Mouse (Mus musculus): ENCODE data around the gene Abhd17a. TPM values are rescaled to one million over a fixed set of nuclear protein-coding genes. Genes with fewer than 3 reads are reported as not detected.
A peak's percentile ranks its signal among the peaks of the same experiment; 100 is the strongest.

Gene Abhd17a
- total and polyA plus RNA-seq, 2 experiments from 2014 or later, result 171 to 389 TPM

DNA sequence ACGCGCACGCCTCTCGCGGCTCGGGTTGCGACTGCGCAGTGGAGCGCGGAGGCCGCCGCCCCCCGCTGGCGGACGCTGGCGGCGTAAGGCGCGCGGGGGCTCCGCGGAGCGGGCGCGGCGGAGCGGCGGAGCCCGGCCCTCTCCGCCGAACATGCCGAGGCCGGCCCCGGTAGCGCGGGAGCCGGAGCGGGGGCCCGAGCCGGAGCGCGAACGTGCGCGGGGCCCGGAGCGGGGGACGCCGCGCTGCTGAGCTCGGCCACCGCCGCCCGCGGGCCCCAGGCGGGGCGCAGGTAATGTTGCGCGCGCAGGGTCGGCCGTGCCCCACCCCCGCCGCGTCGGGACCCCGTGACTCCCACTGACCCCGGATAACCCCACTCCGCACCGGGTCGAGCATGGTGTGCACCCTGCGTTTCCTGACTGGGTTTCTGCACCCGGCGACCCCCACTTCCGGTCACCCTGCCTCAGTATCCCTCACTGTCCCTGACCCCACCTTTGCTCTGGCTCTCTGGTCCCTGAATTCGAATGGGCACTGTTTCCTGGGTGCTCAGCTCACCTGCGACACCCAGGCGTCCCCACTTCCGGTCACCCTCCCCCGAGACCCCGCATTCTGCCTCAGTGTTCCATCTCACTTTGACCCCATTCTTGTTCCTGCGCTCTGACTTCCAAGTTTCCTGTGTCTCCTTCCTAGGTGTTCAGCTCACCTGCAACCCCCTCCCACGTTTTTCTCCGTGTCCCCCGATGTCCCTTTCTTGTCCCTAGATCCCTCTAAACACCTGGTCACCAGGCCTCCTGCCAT is 32.7 kb upstream of the Abhd17a start, which contains the start of gene Csnk1g2:
Csnk1g2 (plus strand) TSS at position 178 of the 796 bp plus-strand sequence.
- under 1% methylated on average over 82 of the region's 85 CpGs for WGBS
- DNase-seq (ENCODE audit: low spot score), result no peak

GRCm38 (mm10) chr10:80621940-80622660 is 32.0 kb upstream of the Abhd17a start:
- Histone ChIP-seq H3K9me3 (ENCODE audit: low read length) (no peaks in the 10 kb centered on the region), H3K36me3 (ENCODE audit: insufficient read depth, low read length) (no peaks in the 10 kb centered on the region), H3K4me1 (ENCODE audit: insufficient read depth, low read length) (peaks cover 16% of the 10 kb centered on the region), H3K9ac (replicated peaks; ENCODE audit: low read length) (peak overlapping the region; percentile 95), H3K4me2 (ENCODE audit: low read depth, low read length) (peak overlapping the region; percentile 98), H3K4me3 (ENCODE audit: low read length) (peak overlapping the region; percentile 85), H3K27me3 (ENCODE audit: insufficient read depth, low read length) (no peaks in the 10 kb centered on the region), H3K27ac (peak overlapping the region; percentile 91)
- TF ChIP-seq CTCF (IDR thresholded peaks at IDR 0.05; ENCODE audit: low read depth), result peak; percentile 22; the same call in 1 of the 2 replicates
- WGBS, result under 1% methylated on average over 64 of the region's 64 CpGs
- peak; percentile 98 for ATAC-seq
- DNase-seq (ENCODE audit: low spot score), result peak; percentile 100

More for the DNA sequence above, 32.7 kb upstream of the Abhd17a start, which contains the start of gene Csnk1g2:
- H3K4me3 ChIP-seq (ENCODE audit: low read length), result peak within 1 kb of the TSS; percentile 85
- peak within 1 kb of the TSS; percentile 95 for H3K9ac ChIP-seq (replicated peaks; ENCODE audit: low read length)
- no peak; the same call in 1 of the 2 replicates for ATAC-seq
- no peaks in the 10 kb centered on the region for H3K27me3 ChIP-seq (ENCODE audit: insufficient read depth, low read length)
- no peaks in the 10 kb centered on the region for H3K9me3 ChIP-seq (ENCODE audit: low read length)
- H3K36me3 ChIP-seq (ENCODE audit: insufficient read depth, low read length), result no peaks in the 10 kb centered on the region
- H3K27ac ChIP-seq, result peak within 1 kb of the TSS; percentile 91
- TF ChIP-seq CTCF (IDR thresholded peaks at IDR 0.05; ENCODE audit: low read depth), result no peak
- peak within 1 kb of the TSS; percentile 98 for H3K4me2 ChIP-seq (ENCODE audit: low read depth, low read length)
- peaks cover 16% of the 10 kb centered on the region for H3K4me1 ChIP-seq (ENCODE audit: insufficient read depth, low read length)

DNA sequence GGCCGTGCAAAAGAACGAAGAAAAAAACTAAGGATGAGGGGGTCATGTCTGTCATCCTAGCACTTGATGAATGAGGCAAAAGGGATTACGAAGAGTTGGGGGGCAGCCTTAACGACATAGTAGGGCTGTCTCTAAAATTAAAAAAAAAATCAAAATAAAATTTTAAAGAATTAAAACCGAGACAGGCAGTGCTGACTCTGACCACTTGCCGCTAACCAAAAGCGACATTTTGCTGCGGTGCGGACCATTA is 31.5 kb upstream of the Abhd17a start:
- ATAC-seq (no peak), DNase-seq (ENCODE audit: low spot score) (no peak)
- WGBS, result 1% methylated on average over 9 of the region's 9 CpGs
- no peaks in the 10 kb centered on the region for H3K9me3 ChIP-seq (ENCODE audit: low read length)
- peak overlapping the region; percentile 65 for H3K4me2 ChIP-seq (ENCODE audit: low read depth, low read length)
- no peaks in the 10 kb centered on the region for H3K27me3 ChIP-seq (ENCODE audit: insufficient read depth, low read length)
- H3K4me3 ChIP-seq (ENCODE audit: low read length), result peak overlapping the region; percentile 85
- peak overlapping the region; percentile 51 for H3K9ac ChIP-seq (replicated peaks; ENCODE audit: low read length)
- TF ChIP-seq CTCF (IDR thresholded peaks at IDR 0.05; ENCODE audit: low read depth), result no peak
- no peaks in the 10 kb centered on the region for H3K36me3 ChIP-seq (ENCODE audit: insufficient read depth, low read length)
- peak overlapping the region; percentile 90 for H3K27ac ChIP-seq
- H3K4me1 ChIP-seq (ENCODE audit: insufficient read depth, low read length), result peaks cover 16% of the 10 kb centered on the region

DNA sequence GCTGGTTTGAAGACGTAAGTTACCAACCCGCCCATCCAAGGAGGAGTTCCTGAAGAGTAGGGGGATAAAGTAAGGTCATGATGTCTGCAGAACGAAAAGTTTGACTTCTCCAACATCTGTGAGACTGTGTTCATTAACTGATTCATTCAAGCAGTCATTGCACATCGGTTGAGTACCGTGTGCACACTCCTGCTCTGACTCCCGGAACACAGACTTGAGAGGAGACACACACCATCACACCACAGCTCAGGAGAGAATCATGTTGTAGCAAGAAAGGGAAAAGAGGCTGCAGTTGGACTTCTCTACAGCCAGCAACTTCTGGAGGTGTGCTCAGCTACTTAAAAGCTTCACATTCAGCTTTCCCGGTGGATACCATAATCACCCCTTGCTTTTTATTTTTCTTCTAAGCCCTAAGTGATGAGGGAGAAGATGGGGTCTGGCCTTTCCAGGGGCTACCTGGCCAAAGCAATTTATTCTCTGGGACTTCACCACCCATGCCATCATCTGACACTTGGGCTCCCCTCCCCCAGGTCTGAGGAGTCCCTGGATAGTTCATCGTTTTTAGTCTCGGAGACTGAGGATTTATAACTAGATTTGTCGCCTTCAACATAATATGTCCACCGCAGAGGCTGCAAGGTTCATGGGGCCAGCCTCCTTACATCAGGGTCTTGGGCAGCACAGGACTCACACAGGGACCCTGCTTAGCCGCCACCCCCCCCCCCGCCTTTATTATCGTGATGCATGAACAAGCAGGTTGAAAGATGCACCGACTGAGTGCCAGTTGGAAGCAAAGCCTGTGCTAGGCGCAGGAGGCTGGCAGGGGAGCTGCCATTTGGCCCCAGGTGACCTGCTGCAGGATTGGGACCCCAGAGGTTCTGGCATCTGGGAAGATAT is 30.9 kb upstream of the Abhd17a start:
- no peaks in the 10 kb centered on the region for H3K27me3 ChIP-seq (ENCODE audit: insufficient read depth, low read length)
- peak overlapping the region; percentile 85 for H3K4me3 ChIP-seq (ENCODE audit: low read length)
- TF ChIP-seq CTCF (IDR thresholded peaks at IDR 0.05; ENCODE audit: low read depth), result no peak
- DNase-seq (ENCODE audit: low spot score) (peak; percentile 12), ATAC-seq (no peak)
- no peaks in the 10 kb centered on the region for H3K9me3 ChIP-seq (ENCODE audit: low read length)
- WGBS, result 51% methylated on average over 16 of the region's 16 CpGs
- no peaks in the 10 kb centered on the region for H3K36me3 ChIP-seq (ENCODE audit: insufficient read depth, low read length)
- peak overlapping the region; percentile 51 for H3K9ac ChIP-seq (replicated peaks; ENCODE audit: low read length)
- peaks cover 16% of the 10 kb centered on the region for H3K4me1 ChIP-seq (ENCODE audit: insufficient read depth, low read length)
- H3K4me2 ChIP-seq (ENCODE audit: low read depth, low read length), result peak overlapping the region; percentile 65
- H3K27ac ChIP-seq, result peak overlapping the region; percentile 90

DNA sequence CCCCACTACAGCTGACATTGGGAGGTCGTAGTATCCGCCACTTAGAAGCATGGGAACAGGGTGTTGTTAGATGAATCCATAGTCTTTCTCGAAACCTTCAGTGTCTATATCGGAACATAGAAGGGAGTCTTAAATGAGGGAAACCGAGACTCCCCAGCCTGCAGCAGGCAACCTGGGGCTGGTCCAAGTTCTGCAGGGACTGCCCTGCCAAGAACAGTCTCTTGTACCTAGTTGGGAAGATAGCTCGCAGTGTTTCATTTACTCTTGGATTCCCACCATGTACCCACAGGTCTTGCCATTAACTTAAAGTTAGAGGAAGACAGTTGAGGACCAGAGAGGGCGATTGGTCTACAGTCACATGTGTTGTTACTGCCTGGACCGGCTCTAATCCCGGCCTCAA is 30.2 kb upstream of the Abhd17a start:
- no peak overlapping the region for H3K27ac ChIP-seq
- no peak for ATAC-seq
- no peaks in the 10 kb centered on the region for H3K9me3 ChIP-seq (ENCODE audit: low read length)
- no peak overlapping the region for H3K4me2 ChIP-seq (ENCODE audit: low read depth, low read length)
- peaks cover 16% of the 10 kb centered on the region for H3K4me1 ChIP-seq (ENCODE audit: insufficient read depth, low read length)
- WGBS, result 84% methylated on average over 9 of the region's 9 CpGs
- no peak for TF ChIP-seq CTCF (IDR thresholded peaks at IDR 0.05; ENCODE audit: low read depth)
- peaks cover 6% of the 10 kb centered on the region; the same call in 1 of the 2 replicates for H3K36me3 ChIP-seq (ENCODE audit: insufficient read depth, low read length)
- no peak for DNase-seq (ENCODE audit: low spot score)
- H3K4me3 ChIP-seq (ENCODE audit: low read length), result no peak overlapping the region
- H3K9ac ChIP-seq (replicated peaks; ENCODE audit: low read length), result no peak overlapping the region
- H3K27me3 ChIP-seq (ENCODE audit: insufficient read depth, low read length), result no peaks in the 10 kb centered on the region
